Mouse (Mus musculus) ES-Bruce4 (cell line): ENCODE measurements around the gene Sox5. TPM values are rescaled to one million over a fixed set of nuclear protein-coding genes. Genes with fewer than 3 reads are reported as not detected.

Source experiments
- H3K27ac ChIP-seq: 2 replicates; pipeline ENCODE4 v1.5.1; 2012; ENCODE audit warnings: low read length, inconsistent platforms; ENCODE audit not compliant: insufficient read depth
- H3K27me3 ChIP-seq: 2 replicates; pipeline ENCODE4 v1.6.1; 2012; ENCODE audit warnings: mild to moderate bottlenecking, low read length, inconsistent platforms; ENCODE audit not compliant: control insufficient read depth, poor library complexity, insufficient read depth, severe bottlenecking
- H3K36me3 ChIP-seq: 2 replicates; pipeline ENCODE4 v1.6.1; 2012; ENCODE audit warnings: inconsistent platforms, mild to moderate bottlenecking, low read length, moderate library complexity; ENCODE audit not compliant: control insufficient read depth, poor library complexity, insufficient read depth, severe bottlenecking
- H3K4me1 ChIP-seq: one replicate; pipeline ENCODE4 v1.8.1; 2011; ENCODE audit warnings: low read length; ENCODE audit not compliant: control insufficient read depth, insufficient read depth
- H3K4me3 ChIP-seq: 2 replicates; pipeline ENCODE4 v1.5.1; 2011; ENCODE audit warnings: low read depth, mild to moderate bottlenecking, low read length
- H3K9ac ChIP-seq: 2 replicates; pipeline ENCODE4 v1.6.1; 2012; ENCODE audit warnings: low read depth, mild to moderate bottlenecking, inconsistent platforms; ENCODE audit not compliant: poor library complexity, severe bottlenecking
- H3K9me3 ChIP-seq: replicated peaks from 2 replicates; pipeline ENCODE4 v1.6.1; 2012; ENCODE audit warnings: mild to moderate bottlenecking, low read length, inconsistent platforms; ENCODE audit not compliant: control insufficient read depth, poor library complexity, insufficient read depth, severe bottlenecking
- CTCF ChIP-seq: IDR thresholded peaks from one replicate; pipeline ENCODE4 v1.8.1; 2011; ENCODE audit warnings: low read depth, low read length
- EP300 ChIP-seq: IDR thresholded peaks from 2 replicates; pipeline ENCODE4 v1.6.1; 2011; ENCODE audit warnings: low read depth, low read length; ENCODE audit not compliant: insufficient read depth
- POLR2A ChIP-seq: IDR thresholded peaks from one replicate; pipeline ENCODE4 v1.8.1; 2011; ENCODE audit warnings: low read length; ENCODE audit not compliant: insufficient read depth
- polyA plus RNA-seq: library from polyadenylated mRNA; stranded (reverse); fragments of >200 nt; gene quantifications from 2 replicates; pipeline ENCODE4 v1.2.4, GENCODE M21; 2011; ENCODE audit warnings: low read depth; ENCODE audit not compliant: missing spikeins, insufficient read depth, insufficient read length

Sox5 gene
- polyA plus RNA-seq, 1 experiment, result not detected

- H3K9ac ChIP-seq, result no peak overlapping the region
- no peak overlapping the region for H3K4me3 ChIP-seq
- H3K9me3 ChIP-seq, result no peaks in the 10 kb centered on the region; the same call in 1 of the 2 replicates
- no peaks in the 10 kb centered on the region for H3K36me3 ChIP-seq
- H3K27me3 ChIP-seq, result no peaks in the 10 kb centered on the region
- no peaks in the 10 kb centered on the region for H3K4me1 ChIP-seq
- TF ChIP-seq POLR2A (no peak), CTCF (peak; percentile 25)
- no peak overlapping the region for H3K27ac ChIP-seq
These were observed 115.2 kb downstream of the Sox5 start for GRCm38 (mm10) chr6:144666617-144667016.

- Histone ChIP-seq H3K9ac (no peak overlapping the region), H3K36me3 (no peaks in the 10 kb centered on the region), H3K27ac (no peak overlapping the region), H3K27me3 (no peaks in the 10 kb centered on the region), H3K4me1 (no peaks in the 10 kb centered on the region), H3K9me3 (no peaks in the 10 kb centered on the region; the same call in 1 of the 2 replicates), H3K4me3 (no peak overlapping the region)
- no peak for TF ChIP-seq EP300
- TF ChIP-seq CTCF, result no peak
- no peak for TF ChIP-seq POLR2A
These were observed 117.0 kb downstream of the Sox5 start for GRCm38 (mm10) chr6:144664765-144665164.

- Histone ChIP-seq H3K36me3 (no peaks in the 10 kb centered on the region), H3K4me1 (no peaks in the 10 kb centered on the region), H3K27ac (no peak overlapping the region), H3K4me3 (no peak overlapping the region), H3K27me3 (no peaks in the 10 kb centered on the region), H3K9ac (no peak overlapping the region), H3K9me3 (no peaks in the 10 kb centered on the region; the same call in 1 of the 2 replicates)
- TF ChIP-seq CTCF (no peak), POLR2A (no peak), EP300 (no peak)
These were observed 118.2 kb downstream of the Sox5 start for GRCm38 (mm10) chr6:144663516-144664074.

- peaks cover 1% of the 10 kb centered on the region; the same call in 1 of the 2 replicates for H3K27me3 ChIP-seq
- no peak overlapping the region for H3K9ac ChIP-seq
- H3K4me1 ChIP-seq, result no peaks in the 10 kb centered on the region
- H3K9me3 ChIP-seq, result no peaks in the 10 kb centered on the region
- H3K4me3 ChIP-seq, result no peak overlapping the region
- no peak overlapping the region for H3K27ac ChIP-seq
- no peak for TF ChIP-seq POLR2A
- no peak for TF ChIP-seq CTCF
- TF ChIP-seq EP300, result no peak
- H3K36me3 ChIP-seq, result no peaks in the 10 kb centered on the region
These were observed 122.4 kb downstream of the Sox5 start for GRCm38 (mm10) chr6:144659115-144660108.

- Histone ChIP-seq H3K9me3 (no peaks in the 10 kb centered on the region), H3K27me3 (peaks cover 1% of the 10 kb centered on the region; the same call in 1 of the 2 replicates), H3K4me3 (no peak overlapping the region), H3K36me3 (no peaks in the 10 kb centered on the region), H3K9ac (no peak overlapping the region), H3K27ac (no peak overlapping the region), H3K4me1 (no peaks in the 10 kb centered on the region)
- TF ChIP-seq CTCF (no peak), EP300 (no peak), POLR2A (no peak)
These were observed 128.9 kb downstream of the Sox5 start for GRCm38 (mm10) chr6:144652876-144653275.

GRCm38 (mm10) chr6:144648896-144649295 lies 132.9 kb downstream of the Sox5 start:
- Histone ChIP-seq H3K9me3 (no peaks in the 10 kb centered on the region), H3K4me1 (no peaks in the 10 kb centered on the region), H3K4me3 (no peak overlapping the region), H3K27ac (no peak overlapping the region), H3K27me3 (no peaks in the 10 kb centered on the region), H3K36me3 (no peaks in the 10 kb centered on the region), H3K9ac (no peak overlapping the region)
- TF ChIP-seq CTCF (no peak), POLR2A (no peak), EP300 (no peak)
